Mouse (Mus musculus): ENCODE measurements around the gene Ywhah. TPM values are rescaled to one million over a fixed set of nuclear protein-coding genes. Genes with fewer than 3 reads are reported as not detected.

The Ywhah gene
- polyA plus RNA-seq, 1 experiment = 41.2 TPM

DNA sequence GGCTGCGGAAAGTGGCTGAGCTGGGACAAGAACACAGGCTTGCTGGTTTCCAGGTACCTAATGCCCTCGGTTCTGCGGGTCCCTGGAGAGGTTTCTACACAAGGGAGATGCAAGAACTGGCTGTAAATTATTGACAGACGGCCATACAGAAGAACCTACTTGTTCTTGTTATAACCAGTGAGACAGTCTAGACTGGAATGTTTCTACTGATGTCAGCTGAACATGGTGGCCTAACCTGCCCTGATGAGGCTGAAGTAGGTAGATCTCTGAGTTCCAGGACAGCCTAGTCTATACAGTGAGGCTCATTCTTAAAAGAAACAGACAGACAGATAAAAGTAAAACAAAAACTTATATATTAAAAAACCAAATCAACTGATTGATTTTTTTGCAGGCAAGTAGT is 14.5 kb upstream of the Ywhah start:
- Histone ChIP-seq H3K27me3 (ENCODE audit: control insufficient read depth, insufficient read depth, low read length) (no peaks in the 10 kb centered on the region), H3K4me1 (ENCODE audit: control insufficient read depth, insufficient read depth, low read length) (no peaks in the 10 kb centered on the region; the same call in none of the 2 replicates), H3K36me3 (ENCODE audit: control insufficient read depth, insufficient read depth, low read length) (no peaks in the 10 kb centered on the region), H3K27ac (ENCODE audit: control insufficient read depth, insufficient read depth, low read depth, low read length) (no peak overlapping the region), H3K4me3 (ENCODE audit: control insufficient read depth, low read depth, low read length) (no peak overlapping the region)
- no peak for TF ChIP-seq POLR2A (IDR thresholded peaks at IDR 0.05; ENCODE audit: control insufficient read depth, low read depth, low read length)

DNA sequence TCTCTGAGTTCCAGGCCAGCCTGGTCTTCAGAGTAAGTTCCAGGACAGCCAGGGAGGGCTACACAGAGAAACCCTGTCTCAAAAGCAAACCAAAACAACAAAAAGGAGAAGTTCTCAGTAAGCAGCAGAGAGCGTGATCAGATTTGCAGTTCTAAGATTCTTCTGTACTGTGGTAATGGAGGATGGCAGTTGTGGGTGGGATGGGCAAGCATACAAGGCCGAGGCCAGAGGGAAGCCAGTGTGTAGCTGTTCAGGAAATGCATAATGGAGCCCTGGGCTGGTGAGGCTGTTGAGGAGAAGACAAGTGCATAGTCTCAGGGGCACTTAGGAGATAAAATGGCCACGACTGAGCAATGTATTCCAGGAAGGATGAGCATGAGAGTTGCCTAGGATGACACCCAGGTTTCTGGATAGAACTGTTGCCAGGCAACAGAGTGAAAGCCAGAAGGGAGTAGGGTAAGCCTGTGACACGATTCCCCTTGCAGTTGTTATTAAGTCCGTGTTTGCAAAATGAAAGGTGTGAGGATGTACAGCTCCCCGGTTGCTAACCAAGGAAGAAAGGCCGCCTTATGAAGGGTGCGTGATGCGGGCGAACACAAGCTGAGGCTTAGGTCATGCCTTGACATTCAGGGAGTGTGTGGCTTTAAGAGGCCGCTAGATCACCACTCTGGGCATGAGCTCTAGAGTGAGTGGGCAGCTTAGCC is 13.0 kb upstream of the Ywhah start:
- H3K27me3 ChIP-seq (ENCODE audit: control insufficient read depth, insufficient read depth, low read length) = no peaks in the 10 kb centered on the region
- no peak overlapping the region for H3K4me3 ChIP-seq (ENCODE audit: control insufficient read depth, low read depth, low read length)
- H3K4me1 ChIP-seq (ENCODE audit: control insufficient read depth, insufficient read depth, low read length) = no peaks in the 10 kb centered on the region; the same call in none of the 2 replicates
- H3K27ac ChIP-seq (ENCODE audit: control insufficient read depth, insufficient read depth, low read depth, low read length) = no peak overlapping the region
- H3K36me3 ChIP-seq (ENCODE audit: control insufficient read depth, insufficient read depth, low read length) = no peaks in the 10 kb centered on the region
- TF ChIP-seq POLR2A (IDR thresholded peaks at IDR 0.05; ENCODE audit: control insufficient read depth, low read depth, low read length) = no peak
- TF ChIP-seq CTCF (IDR thresholded peaks at IDR 0.05; ENCODE audit: control insufficient read depth, insufficient read depth, insufficient replicate concordance, low read depth, low read length) = no peak

DNA sequence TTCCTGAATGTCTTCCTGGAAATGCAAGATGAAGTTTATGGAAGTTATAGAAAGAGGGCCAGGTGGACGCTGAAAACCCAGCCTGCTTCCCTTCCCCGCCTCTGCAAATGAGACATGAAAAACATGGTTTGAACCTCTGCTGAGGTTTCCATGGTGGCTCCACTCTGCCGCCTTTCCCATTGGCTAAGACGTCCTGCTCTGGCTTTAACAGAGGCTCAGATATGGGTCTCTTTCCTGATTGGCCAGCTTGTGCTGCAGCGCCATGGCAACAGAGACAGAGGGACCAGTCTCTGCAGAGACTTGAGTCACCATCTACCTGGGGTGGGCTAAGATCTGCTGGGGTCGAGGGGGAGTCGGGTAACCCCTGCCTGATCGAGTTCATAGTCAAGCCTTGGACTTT is 11.9 kb upstream of the Ywhah start:
- TF ChIP-seq POLR2A (IDR thresholded peaks at IDR 0.05; ENCODE audit: control insufficient read depth, low read depth, low read length) = no peak
- no peak for TF ChIP-seq CTCF (IDR thresholded peaks at IDR 0.05; ENCODE audit: control insufficient read depth, insufficient read depth, insufficient replicate concordance, low read depth, low read length)
- Histone ChIP-seq H3K27me3 (ENCODE audit: control insufficient read depth, insufficient read depth, low read length) (no peaks in the 10 kb centered on the region), H3K27ac (ENCODE audit: control insufficient read depth, insufficient read depth, low read depth, low read length) (no peak overlapping the region), H3K4me3 (ENCODE audit: control insufficient read depth, low read depth, low read length) (no peak overlapping the region), H3K4me1 (ENCODE audit: control insufficient read depth, insufficient read depth, low read length) (no peaks in the 10 kb centered on the region; the same call in none of the 2 replicates), H3K36me3 (ENCODE audit: control insufficient read depth, insufficient read depth, low read length) (no peaks in the 10 kb centered on the region)

DNA sequence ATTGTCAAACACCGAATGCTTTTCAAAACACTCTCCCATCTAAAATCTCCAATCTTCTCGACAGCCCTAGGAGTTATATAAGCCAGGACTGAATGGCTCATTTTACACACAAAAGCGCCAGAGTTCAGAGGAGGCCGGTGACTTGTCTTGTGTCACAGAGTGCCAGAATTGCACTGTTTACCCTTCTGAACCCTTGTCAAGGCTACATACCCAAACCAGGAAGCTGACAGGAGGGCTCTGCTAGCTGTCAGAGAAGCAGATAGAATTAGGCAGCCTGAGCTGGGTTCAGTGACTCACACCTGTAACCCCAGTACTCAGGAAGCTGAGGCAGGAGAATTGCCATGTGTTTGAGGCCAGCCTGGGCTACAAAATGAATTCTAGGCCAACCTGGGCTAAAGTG is 11.2 kb upstream of the Ywhah start:
- TF ChIP-seq CTCF (IDR thresholded peaks at IDR 0.05; ENCODE audit: control insufficient read depth, insufficient read depth, insufficient replicate concordance, low read depth, low read length) (no peak), POLR2A (IDR thresholded peaks at IDR 0.05; ENCODE audit: control insufficient read depth, low read depth, low read length) (no peak)
- Histone ChIP-seq H3K36me3 (ENCODE audit: control insufficient read depth, insufficient read depth, low read length) (no peaks in the 10 kb centered on the region), H3K27me3 (ENCODE audit: control insufficient read depth, insufficient read depth, low read length) (no peaks in the 10 kb centered on the region), H3K4me3 (ENCODE audit: control insufficient read depth, low read depth, low read length) (no peak overlapping the region), H3K4me1 (ENCODE audit: control insufficient read depth, insufficient read depth, low read length) (no peaks in the 10 kb centered on the region; the same call in none of the 2 replicates), H3K27ac (ENCODE audit: control insufficient read depth, insufficient read depth, low read depth, low read length) (no peak overlapping the region)

DNA sequence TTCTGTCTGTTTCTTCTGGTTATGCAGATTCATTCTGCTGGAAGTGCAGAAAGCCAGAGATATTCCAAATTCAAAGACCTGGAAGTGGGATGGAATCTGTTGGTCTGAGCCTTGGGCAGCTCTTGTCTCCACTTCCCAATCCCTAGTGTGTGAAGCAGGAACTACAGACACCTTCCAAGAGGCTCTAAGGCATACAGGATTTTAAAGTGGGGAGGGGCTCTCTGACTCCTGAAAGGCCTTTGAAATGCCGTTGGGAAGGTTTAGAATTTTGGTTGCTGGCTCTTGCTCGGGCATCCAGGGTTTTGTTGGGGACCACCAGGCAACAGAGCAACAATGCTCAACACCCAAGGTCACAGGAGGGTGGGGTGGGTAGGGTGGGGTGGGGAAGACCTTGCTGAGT is 9.3 kb upstream of the Ywhah start:
- no peaks in the 10 kb centered on the region for H3K27me3 ChIP-seq (ENCODE audit: control insufficient read depth, insufficient read depth, low read length)
- no peak overlapping the region for H3K27ac ChIP-seq (ENCODE audit: control insufficient read depth, insufficient read depth, low read depth, low read length)
- TF ChIP-seq CTCF (IDR thresholded peaks at IDR 0.05; ENCODE audit: control insufficient read depth, insufficient read depth, insufficient replicate concordance, low read depth, low read length) (no peak), POLR2A (IDR thresholded peaks at IDR 0.05; ENCODE audit: control insufficient read depth, low read depth, low read length) (no peak)
- no peaks in the 10 kb centered on the region; the same call in none of the 2 replicates for H3K4me1 ChIP-seq (ENCODE audit: control insufficient read depth, insufficient read depth, low read length)
- H3K36me3 ChIP-seq (ENCODE audit: control insufficient read depth, insufficient read depth, low read length) = no peaks in the 10 kb centered on the region
- no peak overlapping the region for H3K4me3 ChIP-seq (ENCODE audit: control insufficient read depth, low read depth, low read length)

DNA sequence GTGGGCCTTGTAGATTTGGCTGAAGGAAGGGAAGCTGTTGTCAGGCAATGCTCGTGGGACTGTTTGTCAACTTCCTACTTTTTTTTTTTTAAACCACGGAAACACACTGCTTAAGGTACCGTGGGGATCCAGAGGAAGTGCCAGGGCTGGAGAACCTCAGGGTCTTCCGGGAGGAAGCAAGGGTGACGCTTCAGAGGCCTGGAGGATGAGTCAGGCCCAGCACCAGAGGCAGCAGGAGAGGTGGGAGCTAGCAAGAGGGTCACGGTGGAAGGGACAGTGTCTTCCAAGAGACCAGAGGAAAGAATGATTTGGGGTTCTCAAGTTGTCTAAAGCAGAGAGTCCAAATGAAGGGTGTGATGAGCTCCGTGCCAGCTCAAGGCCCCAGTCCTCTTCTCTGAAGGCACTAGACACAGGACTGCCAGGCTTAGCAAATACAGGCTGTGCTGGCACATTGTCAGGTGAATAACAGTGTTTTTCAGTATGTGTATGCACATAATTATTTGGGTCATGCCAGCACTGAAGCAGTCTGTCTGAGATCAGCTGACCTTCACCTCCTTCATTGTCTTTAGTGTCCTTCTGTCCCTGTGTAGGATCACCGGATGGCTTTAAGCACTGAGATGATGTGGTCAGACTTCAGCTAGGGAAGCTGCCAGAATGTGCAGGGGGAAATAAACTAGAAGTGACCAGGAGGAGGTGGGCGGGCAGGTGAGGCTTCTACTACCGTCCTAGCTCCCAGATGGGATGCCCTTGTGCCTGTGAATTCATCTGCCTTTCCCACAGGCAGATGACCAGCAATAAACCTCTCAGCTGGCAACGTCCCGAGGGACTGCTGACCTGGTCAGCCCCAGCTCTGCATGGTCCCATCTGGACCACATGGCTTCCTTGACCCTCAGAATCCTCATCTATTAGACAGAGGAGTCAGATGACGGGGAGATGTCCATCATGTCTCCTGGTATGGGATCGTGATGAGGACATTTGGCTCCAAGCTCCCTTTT is 8.5 kb upstream of the Ywhah start:
- TF ChIP-seq POLR2A (IDR thresholded peaks at IDR 0.05; ENCODE audit: control insufficient read depth, low read depth, low read length) (no peak), CTCF (IDR thresholded peaks at IDR 0.05; ENCODE audit: control insufficient read depth, insufficient read depth, insufficient replicate concordance, low read depth, low read length) (no peak)

More for the DNA sequence above, 8.5 kb upstream of the Ywhah start:
- Histone ChIP-seq H3K4me3 (ENCODE audit: control insufficient read depth, low read depth, low read length) (no peak overlapping the region), H3K4me1 (ENCODE audit: control insufficient read depth, insufficient read depth, low read length) (no peaks in the 10 kb centered on the region; the same call in none of the 2 replicates), H3K27me3 (ENCODE audit: control insufficient read depth, insufficient read depth, low read length) (no peaks in the 10 kb centered on the region), H3K36me3 (ENCODE audit: control insufficient read depth, insufficient read depth, low read length) (no peaks in the 10 kb centered on the region), H3K27ac (ENCODE audit: control insufficient read depth, insufficient read depth, low read depth, low read length) (no peak overlapping the region)

Data from testis, adult 2 months (tissue).